Mouse (Mus musculus): ENCODE results near the gene Ubxn10.

Gene Ubxn10

GRCm38 (mm10) chr4:138737031-138737430 is at the start of gene Ubxn10:
Gene Ubxn10 (minus strand): TSS chr4:138737167.
- DNase-seq: peak; percentile 35 to 63

- DNase-seq: no peak
Observed at GRCm38 (mm10) chr4:138786141-138786540, 49.2 kb upstream of the Ubxn10 start.

DNA sequence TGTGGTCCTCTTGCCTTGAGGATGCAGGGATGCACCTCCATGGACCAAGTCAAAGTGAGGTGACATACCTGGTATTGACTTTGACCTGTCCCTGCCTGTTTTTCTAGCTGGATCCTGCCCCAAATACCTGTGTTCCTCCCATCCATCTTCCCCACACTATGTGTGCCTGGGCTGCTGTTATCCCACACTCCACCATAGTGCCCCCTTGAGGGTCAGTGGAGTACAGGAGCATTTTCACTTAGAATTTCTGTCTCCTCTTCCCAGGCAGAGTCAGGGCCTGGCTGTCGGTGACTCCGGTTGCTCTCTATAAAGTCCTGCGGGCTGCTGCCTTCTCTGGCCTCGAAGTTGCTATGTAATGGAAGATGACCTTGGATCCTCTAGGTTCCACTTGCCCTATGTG is 48.8 kb upstream of the Ubxn10 start:
- no peak for DNase-seq

- no peak for DNase-seq
Observed at GRCm38 (mm10) chr4:138782098-138782497, 45.1 kb upstream of the Ubxn10 start.

DNA sequence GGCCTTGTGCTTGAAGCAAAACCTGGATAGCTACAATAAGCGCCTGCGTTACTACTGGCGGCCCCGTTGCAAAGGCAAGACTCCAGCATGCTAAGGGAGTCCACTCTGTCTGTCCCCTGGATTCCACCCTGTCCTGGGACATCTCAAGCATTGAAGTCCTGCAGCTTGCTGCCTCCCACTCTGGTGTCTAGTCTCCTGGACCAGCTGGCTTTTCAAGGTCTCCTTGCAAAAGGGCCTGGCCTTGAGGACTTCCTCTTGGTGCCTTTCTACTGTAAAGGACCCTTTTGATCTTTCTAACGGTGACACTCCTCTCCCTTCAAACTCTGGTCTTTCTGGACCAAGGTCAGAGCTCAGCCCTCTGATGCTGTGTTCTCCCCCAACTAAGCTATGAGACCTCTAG is 43.3 kb upstream of the Ubxn10 start:
- no peak for DNase-seq

- no peak for DNase-seq
Observed at GRCm38 (mm10) chr4:138777417-138778407, 40.7 kb upstream of the Ubxn10 start.

DNA sequence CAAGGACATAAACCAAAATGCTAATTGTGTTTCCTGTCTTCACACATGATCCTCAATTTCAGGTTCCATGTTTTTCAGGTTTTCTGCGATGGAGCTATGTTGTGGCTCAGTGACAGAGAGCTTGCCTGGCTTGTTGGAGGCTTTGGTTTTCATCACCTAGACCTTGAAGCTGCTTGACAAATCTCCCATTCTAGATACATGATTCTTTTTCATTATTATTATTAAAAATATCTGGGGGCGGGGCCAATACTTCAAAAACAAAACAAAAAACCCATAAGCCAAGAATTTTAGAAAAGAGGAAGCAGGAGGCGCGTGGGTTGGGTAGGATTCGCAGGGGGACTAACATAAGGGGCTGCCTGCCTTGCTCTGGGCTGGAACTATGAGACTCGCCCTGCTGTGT is 38.5 kb upstream of the Ubxn10 start, which contains the start of gene Pla2g2d:
Gene Pla2g2d (plus strand): TSS at position 301 of the 400 bp plus-strand sequence.
- no peak for DNase-seq

DNA sequence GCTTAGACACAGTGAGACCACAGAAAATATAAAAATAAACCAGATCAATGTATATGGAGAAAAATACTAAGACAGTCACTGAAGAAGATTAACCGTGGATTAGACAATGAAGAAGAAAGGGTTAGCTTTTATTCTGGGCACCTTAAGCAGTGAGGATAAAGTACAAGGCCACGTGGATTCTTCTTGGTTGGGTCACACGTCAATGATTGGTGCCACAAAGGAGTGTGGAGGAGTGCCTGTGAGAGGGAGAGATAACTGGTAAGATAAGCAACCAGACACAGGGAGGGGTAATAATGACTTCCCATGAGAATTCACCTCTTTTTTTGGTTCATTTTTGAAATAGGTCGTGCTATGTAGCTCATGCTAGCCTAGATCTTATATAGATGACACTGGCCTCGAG is 35.4 kb upstream of the Ubxn10 start:
- no peak for DNase-seq

DNA sequence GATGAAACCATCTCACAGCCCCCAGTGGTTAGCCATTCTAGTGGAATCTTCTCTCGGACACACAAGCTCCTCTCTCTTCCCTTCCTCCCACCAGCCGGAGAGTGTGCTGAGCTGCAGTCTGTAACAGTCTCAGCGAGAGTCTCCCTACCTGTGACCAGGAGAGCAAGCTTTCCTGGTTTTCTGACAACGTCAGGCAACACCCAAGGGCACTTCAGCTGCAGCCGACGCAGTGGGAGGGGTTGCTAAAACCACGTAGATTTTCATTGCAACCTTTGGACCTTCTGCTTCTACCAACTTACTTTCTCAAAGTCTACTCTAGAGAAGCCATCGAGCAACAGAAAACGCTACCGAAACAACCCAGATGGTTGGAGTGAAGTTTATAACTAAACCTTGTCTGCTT is 35.0 kb upstream of the Ubxn10 start:
- no peak for DNase-seq

DNA sequence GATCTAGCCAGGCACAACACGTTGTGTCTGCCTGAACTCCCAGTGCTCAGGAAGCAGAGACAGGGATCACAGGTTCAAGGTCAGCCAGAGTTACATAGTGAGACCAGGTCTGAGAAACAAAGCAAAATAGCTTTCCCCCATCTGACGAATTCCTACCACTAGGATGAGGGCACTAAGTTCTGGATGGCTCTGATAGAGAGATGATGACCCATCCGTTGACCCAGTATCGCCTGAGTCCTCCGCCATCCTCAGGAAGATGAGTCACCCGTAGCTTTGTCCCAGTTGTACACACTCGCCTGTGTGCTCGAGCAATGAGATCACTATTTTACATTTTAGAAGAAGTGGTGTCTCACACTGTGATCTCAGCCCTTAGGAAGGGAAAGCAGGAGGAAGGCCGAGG is 25.3 kb upstream of the Ubxn10 start:
- no peak for DNase-seq

DNA sequence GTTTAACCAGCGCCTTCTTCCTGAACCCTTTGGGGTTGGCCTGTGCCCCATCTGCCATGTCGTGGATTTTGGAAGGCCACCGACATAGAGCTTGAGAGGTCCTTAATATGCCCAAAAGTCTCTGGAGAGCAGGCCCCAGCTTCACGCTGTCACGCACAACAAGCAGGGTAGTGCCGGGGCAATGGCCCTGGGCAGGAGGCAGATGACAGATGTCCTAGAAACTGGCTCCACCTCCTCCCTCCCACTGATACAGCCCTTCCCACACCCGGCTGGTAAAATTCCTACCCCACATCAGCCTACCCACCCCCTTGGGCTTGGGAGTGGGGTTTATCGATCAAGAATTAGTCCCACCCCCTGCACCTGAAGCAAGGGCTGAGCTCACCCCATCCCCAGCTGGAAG is 20.4 kb upstream of the Ubxn10 start, which contains the start of gene Pla2g2f:
Gene Pla2g2f (minus strand): TSS at position 211 of the 400 bp plus-strand sequence.
- DNase-seq: no peak

GRCm38 (mm10) chr4:138755983-138756382 is 19.0 kb upstream of the Ubxn10 start:
- DNase-seq: no peak

DNA sequence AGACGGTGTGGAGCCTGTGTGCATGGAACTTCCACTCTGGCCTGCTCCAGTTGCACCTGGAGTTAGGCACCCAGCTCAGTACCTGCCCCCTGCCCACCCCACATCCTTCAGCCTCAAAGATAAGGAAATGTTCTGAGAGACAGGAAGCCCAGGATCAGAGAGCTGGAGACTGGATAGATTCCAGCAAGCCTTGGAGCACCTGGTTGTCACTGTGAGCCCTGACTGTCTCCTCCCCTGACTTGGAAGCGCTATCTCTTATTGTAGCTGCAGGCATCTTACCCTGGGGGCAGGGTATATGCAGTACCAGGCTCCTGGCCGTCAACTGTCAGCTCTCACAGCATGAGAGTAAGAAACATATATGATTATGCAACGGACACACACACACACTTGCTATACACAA is 18.5 kb upstream of the Ubxn10 start:
- DNase-seq: no peak

GRCm38 (mm10) chr4:138754432-138754831 is 17.5 kb upstream of the Ubxn10 start:
- DNase-seq: no peak

- DNase-seq: no peak
Observed at GRCm38 (mm10) chr4:138753608-138754007, 16.6 kb upstream of the Ubxn10 start.

DNA sequence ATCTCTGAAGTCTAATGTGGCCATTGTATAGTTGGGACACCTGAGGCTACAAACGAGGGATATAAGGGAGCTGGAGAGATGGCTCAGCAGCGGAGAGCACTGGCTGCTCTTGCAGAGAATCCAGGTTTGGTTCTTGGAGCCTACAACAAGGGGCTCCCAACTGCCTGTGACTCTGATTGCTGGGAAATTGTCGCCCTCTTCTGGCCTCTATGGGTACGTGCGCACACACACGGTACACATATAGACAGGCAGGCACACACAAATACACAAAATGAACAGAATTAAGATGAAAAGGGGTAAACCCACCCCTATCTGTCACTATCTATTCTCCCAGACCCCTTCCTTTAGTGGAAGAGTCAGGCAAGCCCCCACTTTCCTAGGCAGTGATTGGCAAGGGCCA is 15.6 kb upstream of the Ubxn10 start:
- DNase-seq: no peak

- DNase-seq: peak in 1 of 2 experiments; percentile 48
Observed at GRCm38 (mm10) chr4:138748369-138749072, 11.6 kb upstream of the Ubxn10 start.

DNA sequence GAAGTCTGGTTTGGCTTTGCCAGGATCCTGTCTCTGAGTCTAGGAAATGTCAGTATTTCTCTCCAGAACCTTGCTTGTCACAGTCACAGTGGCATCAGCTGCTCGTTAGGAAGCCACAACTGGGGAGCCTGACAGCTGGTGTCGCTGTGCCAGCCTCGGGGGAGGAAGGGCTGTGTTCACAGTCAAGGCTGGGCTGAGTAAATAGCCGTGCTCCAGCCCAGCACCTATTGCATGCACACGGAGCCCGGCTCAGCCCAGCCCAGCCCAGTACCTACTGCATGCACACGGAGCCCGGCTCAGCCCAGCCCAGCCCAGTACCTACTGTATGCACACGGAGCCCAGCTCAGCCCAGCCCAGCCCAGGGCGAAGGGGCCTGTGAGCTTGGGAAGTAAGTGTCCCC is 10.9 kb upstream of the Ubxn10 start:
- peak in 1 of 2 experiments; percentile 39 for DNase-seq

DNA sequence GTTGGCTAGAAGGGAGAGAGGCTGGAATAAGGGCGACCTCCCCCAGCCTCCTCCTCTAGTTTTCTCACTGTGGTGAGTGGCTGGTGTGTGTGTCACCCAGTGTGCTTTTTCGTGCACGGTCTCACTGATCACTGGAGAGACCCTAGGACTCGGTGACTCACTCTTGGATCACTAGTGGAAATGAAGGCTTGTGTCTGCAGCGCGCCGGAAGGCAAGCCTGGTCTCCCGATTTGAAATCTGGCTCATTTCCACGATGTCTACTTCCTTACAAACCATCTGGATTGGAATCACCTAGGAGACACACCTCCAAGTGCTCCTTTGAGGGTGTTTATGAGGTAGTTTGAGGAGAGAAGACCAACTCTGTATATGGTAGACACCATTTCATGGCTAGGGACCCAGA is 9.9 kb upstream of the Ubxn10 start:
- DNase-seq: no peak

DNA sequence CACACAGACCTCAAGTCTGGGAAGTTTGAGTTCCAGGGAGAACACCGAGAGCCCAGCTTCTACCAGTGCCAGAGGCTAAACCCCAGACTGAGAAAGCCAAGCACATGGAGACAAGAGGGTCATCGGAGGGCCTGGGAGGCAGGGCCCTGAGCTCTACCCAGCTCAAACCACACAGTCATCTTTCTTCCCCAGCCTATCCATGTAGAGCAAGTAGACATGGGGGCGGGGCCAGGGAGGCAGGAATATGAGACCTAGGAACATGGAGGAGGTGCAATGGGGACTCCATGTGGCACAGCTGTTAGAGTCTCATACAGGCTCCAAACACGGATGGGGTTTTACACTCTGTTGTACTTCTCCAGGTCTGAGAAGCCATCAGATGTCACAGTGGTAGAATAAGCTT is 8.9 kb upstream of the Ubxn10 start:
- DNase-seq: peak in 1 of 2 experiments; percentile 47

DNA sequence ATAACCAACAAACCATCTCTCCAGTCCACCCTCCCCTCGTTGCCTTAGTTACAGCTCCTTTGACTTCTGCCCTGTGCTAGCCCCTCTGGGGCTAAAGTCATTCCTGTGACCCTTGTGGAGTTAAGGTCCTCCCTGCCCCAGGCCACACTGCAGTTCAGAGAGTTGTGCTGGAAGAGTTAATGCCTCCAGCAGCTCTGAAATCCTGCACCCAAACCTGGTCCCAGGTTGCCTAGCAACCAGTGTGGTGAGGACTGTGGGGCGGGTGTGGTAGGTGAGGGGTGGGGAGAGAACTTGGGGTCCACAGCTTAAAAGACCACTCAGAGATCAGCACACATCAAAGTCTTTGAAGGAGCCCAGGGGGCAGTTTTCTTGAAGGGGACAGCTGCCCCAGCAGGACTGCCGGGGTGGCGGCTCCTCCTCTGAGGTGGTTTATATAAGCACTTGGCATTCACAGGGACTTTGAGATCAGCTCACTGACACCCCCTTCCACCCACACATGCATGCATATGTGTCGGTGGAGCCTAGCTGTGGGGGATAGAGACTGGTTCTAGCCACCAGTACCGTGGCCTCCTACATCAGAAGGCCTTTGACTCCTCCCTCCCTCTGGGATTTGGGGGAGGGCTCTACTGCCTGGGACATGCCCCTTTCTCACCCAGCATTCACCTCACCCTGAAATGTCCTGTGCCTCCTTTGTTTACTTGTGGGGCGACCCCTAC is 2.3 kb upstream of the Ubxn10 start:
- no peak for DNase-seq

DNA sequence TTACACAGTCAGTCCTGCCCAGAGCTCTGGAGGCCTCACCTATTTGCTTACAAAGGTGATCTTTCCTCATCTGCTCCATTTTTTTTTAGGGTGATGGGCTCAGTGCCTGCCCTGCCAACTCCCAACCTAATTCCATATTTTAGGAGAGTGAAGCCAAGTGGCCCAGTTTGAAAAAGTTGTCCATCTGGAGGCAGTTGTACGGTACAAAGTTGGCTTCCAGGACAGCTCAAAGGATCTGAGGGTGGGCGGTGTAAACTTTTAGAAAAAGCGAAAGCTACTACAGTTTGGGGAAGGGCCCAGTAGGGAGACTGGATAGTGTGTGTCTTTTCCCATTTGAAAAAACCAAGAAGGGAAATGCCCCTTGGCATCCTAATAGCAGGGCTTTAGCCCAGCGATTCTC is 2.1 kb downstream of the Ubxn10 start:
- DNase-seq: no peak

DNA sequence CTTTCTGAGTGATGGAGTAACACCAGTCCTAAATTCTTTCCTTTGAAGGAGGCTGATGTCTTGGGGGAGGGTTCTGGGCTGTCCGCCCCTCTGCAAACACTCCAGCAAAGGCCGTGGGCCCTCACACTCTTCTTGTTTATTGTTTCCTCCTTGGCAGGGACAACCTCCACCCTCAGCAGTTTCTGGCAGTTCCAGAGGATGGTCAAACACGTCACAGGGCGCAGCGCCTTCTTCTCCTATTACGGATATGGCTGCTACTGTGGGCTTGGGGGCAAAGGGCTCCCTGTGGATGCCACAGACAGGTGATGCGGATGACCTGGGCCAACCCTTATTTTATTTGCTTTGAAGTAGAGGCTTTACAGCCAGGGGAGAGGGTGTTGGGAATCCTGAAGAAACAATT is 2.9 kb downstream of the Ubxn10 start:
- DNase-seq: peak in 1 of 2 experiments; percentile 49

Measured in lung, postnatal 4 days (tissue).